Comparison of ENCODE assay signal across 20 mouse cellular contexts in genomic region chr16:24895160-24895559, GRCm38 (mm10).
DNase-seq lines count a peak whose midpoint lies in the region; TF ChIP-seq lines count a peak whose summit lies in the region.
"Had no signal": no experiment of that assay in that cellular context is flagged by ENCODE, and none has a peak within 500 bp of the region (broad histone marks: within the 10 kb centered on the region; RNA-seq: fewer than 3 reads in every experiment).

No protein-coding gene starts in this region.

- peak overlapping the region; percentile 59 for H3K27ac ChIP-seq in gastrocnemius, adult 2 months
- H3K27ac ChIP-seq: embryonic facial prominence, embryonic 12.5 days; embryonic facial prominence, embryonic 15.5 days; heart, embryonic 13.5 days; hindbrain, embryonic 12.5 days; hindbrain, embryonic 15.5 days had no signal

- intact Hi-C loops in gastrocnemius, adult 2 months (cut with DNase I): loop anchor here (10.0 kb wide), 1 partner anchor 400 kb away; no protein-coding TSS in a partner anchor

- no peak for TF ChIP-seq CTCF in gastrocnemius, adult 2 months (IDR thresholded peaks at IDR 0.05)

- no peak for DNase-seq in gastrocnemius, adult 2 months
- DNase-seq in gastrocnemius, postnatal 4 days (ENCODE audit: low spot score in 2 of 2): no peak
- peak; percentile 20 to 55 for DNase-seq in layer of hippocampus, adult 18-20 months (ENCODE audit: low spot score in 2 of 2)
- DNase-seq in layer of hippocampus, adult 11-12 months (ENCODE audit: low spot score): no peak
- DNase-seq in right cerebral cortex, adult 18-20 months: peak; percentile 34
- no peak for DNase-seq in right cerebral cortex, postnatal 10 days (ENCODE audit: low spot score in 2 of 2)
- DNase-seq: adrenal gland, postnatal 10 days; adrenal gland, postnatal 36 days; B cell, adult 2 months; cerebellum, adult 11 months; cerebellum, adult 2 months; cerebellum, adult 9-11 months; cerebellum, postnatal 25 days; gastrocnemius, postnatal 25 days; heart, postnatal 14 days had no signal

- H3K4me3 ChIP-seq in gastrocnemius, adult 2 months: no peak overlapping the region
- H3K4me3 ChIP-seq: embryonic facial prominence, embryonic 12.5 days; embryonic facial prominence, embryonic 15.5 days; heart, embryonic 13.5 days; hindbrain, embryonic 12.5 days; hindbrain, embryonic 15.5 days had no signal

Comparison
In these comparisons a context has a peak if more than half of its experiments do, and no peak if none do; other contexts are left out.
1. DNase-seq: peak in layer of hippocampus, adult 18-20 months (2 of 2) and right cerebral cortex, adult 18-20 months (single experiment); none in gastrocnemius, adult 2 months (single experiment), gastrocnemius, postnatal 4 days (0 of 2), layer of hippocampus, adult 11-12 months (single experiment) and right cerebral cortex, postnatal 10 days (0 of 2).